Mouse (Mus musculus) ES-Bruce4 (cell line): ENCODE data around the gene Dnajc28. TPM values are rescaled to one million over a fixed set of nuclear protein-coding genes. Genes with fewer than 3 reads are reported as not detected.

Experiments
- H3K27ac ChIP-seq: 2 replicates; pipeline ENCODE4 v1.5.1; 2012; ENCODE audit warnings: low read length, inconsistent platforms; ENCODE audit not compliant: insufficient read depth
- H3K27me3 ChIP-seq: 2 replicates; pipeline ENCODE4 v1.6.1; 2012; ENCODE audit warnings: mild to moderate bottlenecking, low read length, inconsistent platforms; ENCODE audit not compliant: control insufficient read depth, poor library complexity, insufficient read depth, severe bottlenecking
- H3K36me3 ChIP-seq: 2 replicates; pipeline ENCODE4 v1.6.1; 2012; ENCODE audit warnings: inconsistent platforms, mild to moderate bottlenecking, low read length, moderate library complexity; ENCODE audit not compliant: control insufficient read depth, poor library complexity, insufficient read depth, severe bottlenecking
- H3K4me1 ChIP-seq: one replicate; pipeline ENCODE4 v1.8.1; 2011; ENCODE audit warnings: low read length; ENCODE audit not compliant: control insufficient read depth, insufficient read depth
- H3K4me3 ChIP-seq: 2 replicates; pipeline ENCODE4 v1.5.1; 2011; ENCODE audit warnings: low read depth, mild to moderate bottlenecking, low read length
- H3K9ac ChIP-seq: 2 replicates; pipeline ENCODE4 v1.6.1; 2012; ENCODE audit warnings: low read depth, mild to moderate bottlenecking, inconsistent platforms; ENCODE audit not compliant: poor library complexity, severe bottlenecking
- H3K9me3 ChIP-seq: replicated peaks from 2 replicates; pipeline ENCODE4 v1.6.1; 2012; ENCODE audit warnings: mild to moderate bottlenecking, low read length, inconsistent platforms; ENCODE audit not compliant: control insufficient read depth, poor library complexity, insufficient read depth, severe bottlenecking
- CTCF ChIP-seq: IDR thresholded peaks from one replicate; pipeline ENCODE4 v1.8.1; 2011; ENCODE audit warnings: low read depth, low read length
- EP300 ChIP-seq: IDR thresholded peaks from 2 replicates; pipeline ENCODE4 v1.6.1; 2011; ENCODE audit warnings: low read depth, low read length; ENCODE audit not compliant: insufficient read depth
- POLR2A ChIP-seq: IDR thresholded peaks from one replicate; pipeline ENCODE4 v1.8.1; 2011; ENCODE audit warnings: low read length; ENCODE audit not compliant: insufficient read depth
- polyA plus RNA-seq: library from polyadenylated mRNA; stranded (reverse); fragments of >200 nt; gene quantifications from 2 replicates; pipeline ENCODE4 v1.2.4, GENCODE M21; 2011; ENCODE audit warnings: low read depth; ENCODE audit not compliant: missing spikeins, insufficient read depth, insufficient read length

Dnajc28 gene
- polyA plus RNA-seq, 1 experiment, result 4.9 TPM

GRCm38 (mm10) chr16:91629749-91630148, 10.9 kb upstream of the Dnajc28 start:
- TF ChIP-seq EP300 (no peak), CTCF (no peak), POLR2A (no peak)
- Histone ChIP-seq H3K4me1 (no peaks in the 10 kb centered on the region), H3K4me3 (no peak overlapping the region), H3K9ac (no peak overlapping the region), H3K9me3 (no peaks in the 10 kb centered on the region), H3K27me3 (no peaks in the 10 kb centered on the region), H3K36me3 (peaks cover 78% of the 10 kb centered on the region), H3K27ac (no peak overlapping the region)

GRCm38 (mm10) chr16:91628673-91629072, 9.8 kb upstream of the Dnajc28 start:
- no peak overlapping the region for H3K27ac ChIP-seq
- H3K4me3 ChIP-seq, result no peak overlapping the region
- H3K9ac ChIP-seq, result no peak overlapping the region
- no peaks in the 10 kb centered on the region for H3K27me3 ChIP-seq
- TF ChIP-seq POLR2A (no peak), EP300 (no peak), CTCF (no peak)
- no peaks in the 10 kb centered on the region for H3K9me3 ChIP-seq
- H3K36me3 ChIP-seq, result peaks cover 82% of the 10 kb centered on the region
- H3K4me1 ChIP-seq, result no peaks in the 10 kb centered on the region

GRCm38 (mm10) chr16:91627831-91628230, 9.0 kb upstream of the Dnajc28 start:
- Histone ChIP-seq H3K9me3 (no peaks in the 10 kb centered on the region), H3K27me3 (no peaks in the 10 kb centered on the region), H3K4me1 (no peaks in the 10 kb centered on the region), H3K36me3 (peaks cover 84% of the 10 kb centered on the region), H3K9ac (no peak overlapping the region), H3K27ac (no peak overlapping the region), H3K4me3 (no peak overlapping the region)
- TF ChIP-seq POLR2A (no peak), EP300 (no peak), CTCF (no peak)

- Histone ChIP-seq H3K4me1 (peaks cover 2% of the 10 kb centered on the region), H3K36me3 (peaks cover 67% of the 10 kb centered on the region), H3K9me3 (no peaks in the 10 kb centered on the region), H3K9ac (no peak overlapping the region), H3K27me3 (no peaks in the 10 kb centered on the region), H3K27ac (no peak overlapping the region), H3K4me3 (no peak overlapping the region)
- TF ChIP-seq CTCF, result no peak
- no peak for TF ChIP-seq POLR2A
- no peak for TF ChIP-seq EP300
These were observed 4.2 kb upstream of the Dnajc28 start for GRCm38 (mm10) chr16:91623074-91623473.

- peaks cover 51% of the 10 kb centered on the region for H3K36me3 ChIP-seq
- H3K9me3 ChIP-seq, result no peaks in the 10 kb centered on the region
- H3K4me3 ChIP-seq, result no peak overlapping the region
- peaks cover 2% of the 10 kb centered on the region for H3K4me1 ChIP-seq
- H3K27me3 ChIP-seq, result no peaks in the 10 kb centered on the region
- peak overlapping the region; percentile 76 for H3K27ac ChIP-seq
- TF ChIP-seq EP300 (no peak), POLR2A (no peak), CTCF (no peak)
- H3K9ac ChIP-seq, result no peak overlapping the region
These were observed 2.2 kb upstream of the Dnajc28 start for GRCm38 (mm10) chr16:91620991-91621390.

- TF ChIP-seq EP300 (no peak), CTCF (no peak), POLR2A (no peak)
These were observed 1.4 kb upstream of the Dnajc28 start for GRCm38 (mm10) chr16:91620185-91620584.

More at GRCm38 (mm10) chr16:91620185-91620584, 1.4 kb upstream of the Dnajc28 start:
- Histone ChIP-seq H3K9me3 (no peaks in the 10 kb centered on the region), H3K36me3 (peaks cover 43% of the 10 kb centered on the region), H3K4me3 (no peak overlapping the region), H3K27ac (peak overlapping the region; percentile 8; the same call in 1 of the 2 replicates), H3K9ac (no peak overlapping the region), H3K4me1 (peaks cover 2% of the 10 kb centered on the region), H3K27me3 (no peaks in the 10 kb centered on the region)
